Mouse (Mus musculus) cerebellum, adult 2 months (tissue): ENCODE data around the gene Syce2. TPM values are rescaled to one million over a fixed set of nuclear protein-coding genes. Genes with fewer than 3 reads are reported as not detected.
A peak's percentile ranks its signal among the peaks of the same experiment; 100 is the strongest.

Source experiments
- DNase-seq, 2 experiments: peaks; one replicate each; pipeline ENCODE4 v3.0.0; 2021
- H3K27ac ChIP-seq: fragments of 200-500 bp; 2 replicates; pipeline ENCODE4 v1.5.1; 2012; ENCODE audit warnings: low read length, control low read depth, inconsistent platforms; ENCODE audit not compliant: insufficient read depth
- H3K27me3 ChIP-seq: fragments of 200-500 bp; 2 replicates; pipeline ENCODE4 v1.6.1; 2012; ENCODE audit warnings: inconsistent platforms, mild to moderate bottlenecking, low read length, moderate library complexity; ENCODE audit not compliant: control insufficient read depth, insufficient read depth
- H3K4me1 ChIP-seq: fragments of 200-500 bp; 2 replicates; pipeline ENCODE4 v1.6.1; 2011; ENCODE audit warnings: low read length; ENCODE audit not compliant: control insufficient read depth, insufficient read depth
- H3K4me3 ChIP-seq: fragments of 200-500 bp; replicated peaks from 2 replicates; pipeline ENCODE3; 2011; ENCODE audit warnings: mild to moderate bottlenecking, low read depth, low read length, control low read depth; ENCODE audit not compliant: insufficient read depth
- CTCF ChIP-seq: fragments of 200-500 bp; IDR thresholded peaks from 2 replicates; pipeline ENCODE4 v1.5.1; 2011; ENCODE audit warnings: low read depth, mild to moderate bottlenecking, control low read depth, low read length, moderate library complexity, borderline replicate concordance; ENCODE audit not compliant: insufficient read depth
- POLR2A ChIP-seq: fragments of 200-500 bp; IDR thresholded peaks from 2 replicates; pipeline ENCODE4 v1.6.1; 2011; ENCODE audit warnings: low read length, control low read depth, borderline replicate concordance; ENCODE audit not compliant: insufficient read depth
- WGBS: fragments of 180-500 bp; shearing (Covaris S2); methylation state at CpG from one replicate; pipeline ENCODE4 v1.1.7; 2018; 5-methylcytosine and 5-hydroxymethylcytosine counted together
- polyA plus RNA-seq: library from polyadenylated mRNA; depleted of rRNA; stranded (reverse); fragments of >200 nt; gene quantifications from 2 replicates; pipeline ENCODE4 v1.2.3, GENCODE M21; 2012

Gene Syce2
- polyA plus RNA-seq, 1 experiment: 7.5 TPM

GRCm38 (mm10) chr8:84832759-84833742 is 38.9 kb upstream of the Syce2 start:
- Histone ChIP-seq H3K27me3 (no peaks in the 10 kb centered on the region), H3K4me3 (peak overlapping the region; percentile 66), H3K27ac (peak overlapping the region; percentile 90; the same call in 1 of the 2 replicates), H3K4me1 (peaks cover 33% of the 10 kb centered on the region)
- TF ChIP-seq POLR2A (no peak), CTCF (no peak)
- WGBS: 53% methylated on average over 10 of the region's 10 CpGs
- DNase-seq: no peak

- Histone ChIP-seq H3K4me1 (peaks cover 35% of the 10 kb centered on the region), H3K27me3 (no peaks in the 10 kb centered on the region), H3K27ac (peak overlapping the region; percentile 37), H3K4me3 (no peak overlapping the region)
- peak; percentile 41 to 57 for DNase-seq
- TF ChIP-seq POLR2A (no peak), CTCF (no peak)
- WGBS: 27% methylated on average over 19 of the region's 19 CpGs
Measured at GRCm38 (mm10) chr8:84834002-84834865, 37.7 kb upstream of the Syce2 start.

GRCm38 (mm10) chr8:84834866-84835855 is 36.8 kb upstream of the Syce2 start:
- Histone ChIP-seq H3K4me1 (peaks cover 35% of the 10 kb centered on the region), H3K27ac (peak overlapping the region; percentile 37), H3K4me3 (no peak overlapping the region), H3K27me3 (no peaks in the 10 kb centered on the region)
- DNase-seq: peak; percentile 87 to 88
- TF ChIP-seq CTCF (no peak), POLR2A (no peak)
- WGBS: 8% methylated on average over 10 of the region's 10 CpGs

GRCm38 (mm10) chr8:84837149-84837911 is 34.6 kb upstream of the Syce2 start:
- DNase-seq: peak; percentile 53 to 64
- no peak overlapping the region for H3K4me3 ChIP-seq
- 25% methylated on average over 8 of the region's 8 CpGs for WGBS
- H3K27ac ChIP-seq: peak overlapping the region; percentile 27; the same call in 1 of the 2 replicates
- no peak for TF ChIP-seq POLR2A
- no peak for TF ChIP-seq CTCF
- no peaks in the 10 kb centered on the region for H3K27me3 ChIP-seq
- H3K4me1 ChIP-seq: peaks cover 35% of the 10 kb centered on the region

- 71% methylated on average over 15 of the region's 15 CpGs for WGBS
Measured at GRCm38 (mm10) chr8:84837912-84838470, 33.9 kb upstream of the Syce2 start.

GRCm38 (mm10) chr8:84838513-84838912 is 33.4 kb upstream of the Syce2 start:
- no peak for DNase-seq
- H3K27ac ChIP-seq: no peak overlapping the region
- TF ChIP-seq POLR2A: no peak
- TF ChIP-seq CTCF: no peak
- WGBS: 74% methylated on average over 5 of the region's 5 CpGs
- no peaks in the 10 kb centered on the region for H3K27me3 ChIP-seq
- H3K4me1 ChIP-seq: peaks cover 35% of the 10 kb centered on the region
- H3K4me3 ChIP-seq: no peak overlapping the region

More at GRCm38 (mm10) chr8:84837912-84838470, 33.9 kb upstream of the Syce2 start:
- no peak for TF ChIP-seq CTCF
- TF ChIP-seq POLR2A: no peak
- H3K4me3 ChIP-seq: no peak overlapping the region
- H3K27me3 ChIP-seq: no peaks in the 10 kb centered on the region
- H3K27ac ChIP-seq: no peak overlapping the region
- DNase-seq: no peak
- peaks cover 35% of the 10 kb centered on the region for H3K4me1 ChIP-seq
